8 mouse cellular contexts compared by ENCODE assay signal in genomic region chr10:7289773-7290411, GRCm38 (mm10).
A peak's percentile ranks its signal among the peaks of the same experiment; 100 is the strongest.
DNase-seq lines count a peak whose midpoint lies in the region; ATAC-seq and TF ChIP-seq lines count a peak whose summit lies in the region.
"Had no signal": no experiment of that assay in that cellular context is flagged by ENCODE, and none has a peak within 500 bp of the region (broad histone marks: within the 10 kb centered on the region; RNA-seq: fewer than 3 reads in every experiment).

No protein-coding gene starts in this region.

- H3K4me1 ChIP-seq in liver, adult 2 months (ENCODE audit: control insufficient read depth, insufficient read depth, low read length) = no peaks in the 10 kb centered on the region; the same call in 1 of the 2 replicates
- no peaks in the 10 kb centered on the region for H3K4me1 ChIP-seq in liver, embryonic 12.5 days
- H3K4me1 ChIP-seq in embryonic fibroblast, embryonic 13.5 days (ENCODE audit: control insufficient read depth, insufficient read depth, low read length) = peaks cover 8% of the 10 kb centered on the region
- H3K4me1 ChIP-seq in hindbrain, postnatal 0 days (ENCODE audit: insufficient read depth, low read length) = no peaks in the 10 kb centered on the region
- H3K4me1 ChIP-seq: embryonic facial prominence, embryonic 12.5 days had no signal

- H3K79me2 ChIP-seq in liver, adult 2 months (ENCODE audit: control insufficient read depth, insufficient read depth, low read length) = no peaks in the 10 kb centered on the region

- no peak overlapping the region for H3K9ac ChIP-seq in liver, adult 2 months (ENCODE audit: low read depth, low read length)
- no peak overlapping the region for H3K9ac ChIP-seq in liver, embryonic 12.5 days
- no peak overlapping the region for H3K9ac ChIP-seq in hindbrain, postnatal 0 days (replicated peaks; ENCODE audit: low read length)
- H3K9ac ChIP-seq: embryonic facial prominence, embryonic 12.5 days had no signal

- no peaks in the 10 kb centered on the region for H3K36me3 ChIP-seq in liver, adult 2 months (ENCODE audit: control insufficient read depth, insufficient read depth, low read length)
- no peaks in the 10 kb centered on the region for H3K36me3 ChIP-seq in liver, embryonic 12.5 days
- no peaks in the 10 kb centered on the region for H3K36me3 ChIP-seq in hindbrain, postnatal 0 days (ENCODE audit: insufficient read depth, low read length)
- H3K36me3 ChIP-seq: embryonic facial prominence, embryonic 12.5 days had no signal

- H3K27me3 ChIP-seq in liver, adult 2 months (ENCODE audit: control insufficient read depth, insufficient read depth, low read length) = no peaks in the 10 kb centered on the region
- H3K27me3 ChIP-seq in liver, embryonic 12.5 days (replicated peaks) = no peaks in the 10 kb centered on the region
- H3K27me3 ChIP-seq in hindbrain, postnatal 0 days (ENCODE audit: insufficient read depth, low read length) = no peaks in the 10 kb centered on the region
- H3K27me3 ChIP-seq: embryonic facial prominence, embryonic 12.5 days had no signal

- intact Hi-C loops in left cerebral cortex, postnatal 14 days (cut with DNase I) = no loop called here

- H3K4me3 ChIP-seq in liver, adult 2 months (ENCODE audit: insufficient read depth, low read depth, low read length) = no peak overlapping the region
- H3K4me3 ChIP-seq in liver, embryonic 12.5 days = no peak overlapping the region
- no peak overlapping the region for H3K4me3 ChIP-seq in embryonic fibroblast, embryonic 13.5 days (ENCODE audit: insufficient read depth, low read length)
- H3K4me3 ChIP-seq in hindbrain, postnatal 0 days (ENCODE audit: low read length) = no peak overlapping the region
- H3K4me3 ChIP-seq: embryonic facial prominence, embryonic 12.5 days had no signal

- no peaks in the 10 kb centered on the region for H3K9me3 ChIP-seq in liver, embryonic 12.5 days (replicated peaks)
- H3K9me3 ChIP-seq in hindbrain, postnatal 0 days (ENCODE audit: low read length) = no peaks in the 10 kb centered on the region
- H3K9me3 ChIP-seq: embryonic facial prominence, embryonic 12.5 days had no signal

- no peak for TF ChIP-seq CTCF in liver, adult 2 months (IDR thresholded peaks at IDR 0.05; ENCODE audit: low read depth, low read length)
- no peak for TF ChIP-seq CTCF in embryonic fibroblast, embryonic 13.5 days (IDR thresholded peaks at IDR 0.05; ENCODE audit: borderline replicate concordance, insufficient read depth, low read length)
- TF ChIP-seq CTCF in hindbrain, postnatal 0 days (IDR thresholded peaks at IDR 0.05; ENCODE audit: low read depth) = no peak

- no peak for TF ChIP-seq POLR2A in liver, adult 2 months (IDR thresholded peaks at IDR 0.05; ENCODE audit: extremely low read depth, insufficient read depth, low read length)
- TF ChIP-seq POLR2A in embryonic fibroblast, embryonic 13.5 days (IDR thresholded peaks at IDR 0.05; ENCODE audit: low read depth, low read length) = no peak

- ATAC-seq in liver, embryonic 12.5 days = no peak
- ATAC-seq in hindbrain, postnatal 0 days = no peak

- WGBS in liver, adult 2 months = 73% methylated on average over 10 of the region's 10 CpGs
- WGBS in liver, embryonic 12.5 days (ENCODE audit: insufficient replicate concordance) = 48% methylated on average over 10 of the region's 10 CpGs
- WGBS in hindbrain, postnatal 0 days = 80% methylated on average over 10 of the region's 10 CpGs

- DNase-seq in liver, adult 2 months (ENCODE audit: extremely low read depth, low read depth, low spot score) = peak; percentile 36
- DNase-seq in kidney, postnatal 10 days = peak; percentile 59
- peak; percentile 39 for DNase-seq in lung, postnatal 14 days
- DNase-seq in left cerebral cortex, postnatal 14 days (ENCODE audit: low spot score in 2 of 2) = no peak
- no peak for DNase-seq in hindbrain, postnatal 0 days (ENCODE audit: low spot score)

- H3K27ac ChIP-seq in liver, adult 2 months (replicated peaks; ENCODE audit: insufficient read depth, low read depth, low read length) = peak overlapping the region; percentile 34
- H3K27ac ChIP-seq in liver, embryonic 12.5 days = no peak overlapping the region
- H3K27ac ChIP-seq in embryonic fibroblast, embryonic 13.5 days (ENCODE audit: insufficient read depth, low read length) = peak overlapping the region; percentile 34
- no peak overlapping the region for H3K27ac ChIP-seq in hindbrain, postnatal 0 days
- H3K27ac ChIP-seq: embryonic facial prominence, embryonic 12.5 days had no signal

- no peak overlapping the region for H3K4me2 ChIP-seq in liver, embryonic 12.5 days
- no peak overlapping the region for H3K4me2 ChIP-seq in hindbrain, postnatal 0 days (ENCODE audit: low read depth, low read length)
- H3K4me2 ChIP-seq: embryonic facial prominence, embryonic 12.5 days had no signal

Comparison
In these comparisons a context has a peak if more than half of its experiments do, and no peak if none do; other contexts are left out.
1. H3K27ac ChIP-seq: peak in liver, adult 2 months (single experiment) and embryonic fibroblast, embryonic 13.5 days (single experiment); none in liver, embryonic 12.5 days (single experiment) and hindbrain, postnatal 0 days (single experiment).
2. DNase-seq: peak in liver, adult 2 months (single experiment), kidney, postnatal 10 days (single experiment) and lung, postnatal 14 days (single experiment); none in left cerebral cortex, postnatal 14 days (0 of 2) and hindbrain, postnatal 0 days (single experiment).